Mouse (Mus musculus): ENCODE results near the gene Xntrpc. TPM values are rescaled to one million over a fixed set of nuclear protein-coding genes. Genes with fewer than 3 reads are reported as not detected.
A peak's percentile ranks its signal among the peaks of the same experiment; 100 is the strongest.
"Not testable (repeated sequence)": the region's sequence is repeated elsewhere in the genome, so short reads cannot be mapped to it uniquely, and the experiment has no call there.

Gene Xntrpc
- total RNA-seq (2021) = 1 to 10 TPM; 2.4 to 2.5 TPM
- long read RNA-seq, experiment 1, partial matches to known transcripts = 6 of 12 reads
- long read RNA-seq, experiment 1, other reads (novel, unspliced or antisense) = 6 of 12 reads
- long read RNA-seq, experiment 2, partial matches to known transcripts = 0 of 2 reads
- long read RNA-seq, experiment 2, other reads (novel, unspliced or antisense) = 2 of 2 reads

DNA sequence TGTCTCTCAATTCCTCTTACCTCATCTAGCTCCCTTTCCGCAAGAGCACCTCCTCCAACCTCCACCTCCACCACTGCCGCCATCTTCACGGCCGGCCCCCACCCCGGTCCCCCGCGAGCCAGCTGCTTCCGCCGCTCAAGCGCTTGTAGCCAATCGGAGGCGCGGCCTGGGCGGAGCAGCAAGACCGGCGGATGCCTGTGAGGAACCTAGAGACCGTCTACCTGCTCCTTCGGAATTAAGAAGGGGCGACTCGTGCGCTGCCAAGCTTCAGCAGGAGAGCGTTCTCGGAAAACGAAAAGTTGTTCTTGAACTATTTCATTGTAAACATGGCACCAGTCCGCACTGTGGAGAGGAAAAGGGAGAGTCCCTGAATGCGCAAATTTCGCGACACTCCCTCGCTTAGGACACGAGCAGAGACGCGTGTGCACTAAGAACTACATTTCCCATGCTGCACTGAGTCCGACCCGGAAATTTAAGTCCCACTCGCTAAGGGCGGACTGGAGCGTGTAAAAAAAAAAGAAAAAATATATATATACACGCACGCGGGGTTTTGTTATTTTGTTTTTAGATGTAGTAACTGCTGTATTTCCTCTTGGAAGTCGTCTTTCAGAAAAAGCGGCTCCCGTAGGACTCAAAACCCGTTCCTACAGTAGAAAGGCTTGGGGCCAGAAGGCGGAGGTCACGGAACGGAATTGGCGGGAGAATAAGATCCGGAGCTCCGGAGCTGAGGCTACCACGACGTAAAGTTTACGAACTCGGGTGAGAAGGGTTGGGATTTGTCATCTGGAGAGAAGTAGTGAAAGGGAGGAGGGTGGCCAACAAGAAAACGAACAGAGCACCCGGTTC is at the start of gene Xntrpc, which contains the start of the genes Rnf121 and Xndc1:
TSS of gene Xntrpc (plus strand) at position 668 of the 846 bp plus-strand sequence.
TSS of gene Rnf121 (minus strand) at position 424 of the 846 bp plus-strand sequence.
TSS of gene Xndc1 (plus strand) at position 466 of the 846 bp plus-strand sequence.
- peak; percentile 89 to 95 for DNase-seq (ENCODE audit: low spot score in 2 of 2)

DNA sequence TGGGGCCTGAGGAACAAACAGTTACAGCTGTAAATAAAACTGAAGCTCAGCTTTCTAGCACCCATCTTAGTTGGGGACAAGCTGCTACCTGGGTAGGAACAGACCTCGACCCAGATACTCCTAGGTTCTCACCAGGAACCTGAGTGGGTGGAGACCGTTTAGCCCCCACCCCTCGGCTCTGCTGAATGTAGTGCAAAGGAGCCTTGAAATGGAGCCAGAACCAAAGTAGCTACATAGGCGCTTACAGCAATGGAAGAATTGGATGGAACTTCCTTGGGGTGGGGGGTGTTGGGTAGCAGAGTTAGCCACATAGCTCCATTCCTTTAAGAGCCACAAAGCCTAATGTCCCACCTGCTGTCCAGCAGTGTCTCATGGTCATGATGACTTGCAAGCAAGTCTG is 48.6 kb upstream of the Xntrpc start:
- DNase-seq (ENCODE audit: low spot score in 2 of 2) = no peak

DNA sequence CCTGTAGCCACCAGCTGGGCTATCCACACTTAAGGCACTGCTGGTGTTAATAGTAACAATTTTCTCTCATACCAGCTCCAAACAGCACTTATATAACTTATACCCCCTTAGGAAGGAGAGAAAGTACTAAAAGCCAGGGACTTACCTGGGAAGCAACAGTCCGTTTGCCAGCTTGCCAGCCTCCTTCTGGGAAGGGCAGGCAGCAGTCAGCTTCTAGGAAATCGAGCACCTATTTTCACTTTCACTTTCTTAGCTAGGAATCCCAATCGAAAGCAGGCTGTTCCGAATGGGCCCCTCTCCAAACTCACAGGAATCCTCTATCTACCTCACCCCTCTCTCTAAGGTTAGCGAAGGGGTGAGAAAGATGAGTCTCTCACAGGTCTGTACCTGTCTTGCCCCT is 48.1 kb upstream of the Xntrpc start:
- no peak for DNase-seq (ENCODE audit: low spot score in 2 of 2)

DNA sequence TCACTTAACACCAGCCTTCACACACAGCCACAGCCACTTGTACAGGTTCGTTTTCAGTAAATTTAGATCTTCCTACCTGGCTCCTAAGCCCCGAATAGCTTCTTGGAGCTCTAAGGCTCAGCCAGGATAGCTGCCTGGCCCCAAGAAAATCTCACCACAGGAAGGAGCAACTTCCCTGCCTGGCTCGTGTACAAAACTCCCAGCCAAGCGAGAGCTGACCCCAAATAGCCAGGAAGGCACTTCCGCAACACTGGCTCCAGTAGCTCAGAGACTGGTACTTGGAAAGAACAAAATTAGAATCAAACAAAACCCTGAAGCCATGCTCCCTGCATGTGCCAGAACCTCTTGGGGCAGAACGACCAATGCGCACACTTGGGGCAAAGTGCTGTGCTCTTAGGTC is 47.5 kb upstream of the Xntrpc start:
- DNase-seq (ENCODE audit: low spot score in 2 of 2) = no peak

DNA sequence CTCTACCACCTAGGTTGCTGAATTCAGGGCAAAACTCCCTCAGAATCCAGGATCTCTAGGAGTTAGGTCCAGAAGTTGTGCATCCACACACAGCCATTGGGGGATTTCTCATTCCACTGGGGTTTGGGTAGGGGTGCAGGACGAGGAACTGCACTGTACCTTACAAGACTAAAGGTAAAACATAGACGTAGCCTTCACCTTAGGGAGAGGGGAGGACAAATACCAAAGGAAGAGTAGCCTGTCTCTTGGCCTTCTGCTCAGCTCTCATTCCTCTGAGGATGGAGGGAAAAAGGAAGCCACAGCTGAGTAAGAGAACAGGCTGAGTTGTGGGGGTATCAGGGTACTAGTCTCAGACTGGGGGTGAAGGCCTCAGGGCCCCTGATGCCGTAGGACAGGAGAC is 46.9 kb upstream of the Xntrpc start, which contains the start of gene Il18bp:
TSS of gene Il18bp (minus strand) at position 101 of the 400 bp plus-strand sequence.
- DNase-seq (ENCODE audit: low spot score in 2 of 2) = no peak

DNA sequence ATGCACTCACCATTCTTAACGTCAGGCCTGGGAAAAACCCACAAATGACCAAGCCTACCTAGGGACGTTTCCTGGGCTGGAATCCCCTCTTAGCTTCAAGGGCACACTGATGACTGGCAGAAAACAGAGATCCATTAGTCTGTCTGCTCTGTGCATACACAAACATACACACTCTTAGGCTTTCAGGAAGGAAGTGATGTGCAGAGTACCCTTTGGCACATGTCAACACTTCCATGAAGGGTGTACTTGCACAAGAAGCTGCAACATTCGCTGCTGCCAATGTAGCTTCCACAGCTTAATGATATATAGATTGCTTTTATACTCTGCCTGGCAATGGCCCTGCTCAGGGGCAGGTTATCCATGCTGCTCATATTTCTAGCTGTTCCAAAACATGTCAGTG is 46.2 kb upstream of the Xntrpc start:
- DNase-seq (ENCODE audit: low spot score in 2 of 2) = no peak

DNA sequence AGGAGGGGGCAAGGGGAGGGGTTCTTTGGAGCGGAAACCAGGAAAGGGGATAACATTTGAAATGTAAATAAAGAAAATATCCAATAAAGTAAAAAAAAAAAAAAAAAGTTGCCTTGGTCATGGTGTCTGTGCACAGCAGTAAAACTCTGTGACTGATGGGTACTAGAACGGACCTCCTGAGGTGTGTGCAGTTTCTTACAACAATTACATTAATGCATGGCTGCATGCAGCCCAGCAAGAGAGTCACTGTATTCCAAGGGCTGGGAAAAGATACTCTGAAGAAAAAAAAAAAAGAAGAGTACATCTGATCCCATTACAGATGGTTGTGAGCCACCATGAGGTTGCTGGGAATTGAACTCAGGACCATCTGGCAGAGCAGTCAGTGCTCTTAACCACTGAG is 44.6 kb upstream of the Xntrpc start:
- DNase-seq (ENCODE audit: low spot score in 2 of 2) = not testable (repeated sequence)

DNA sequence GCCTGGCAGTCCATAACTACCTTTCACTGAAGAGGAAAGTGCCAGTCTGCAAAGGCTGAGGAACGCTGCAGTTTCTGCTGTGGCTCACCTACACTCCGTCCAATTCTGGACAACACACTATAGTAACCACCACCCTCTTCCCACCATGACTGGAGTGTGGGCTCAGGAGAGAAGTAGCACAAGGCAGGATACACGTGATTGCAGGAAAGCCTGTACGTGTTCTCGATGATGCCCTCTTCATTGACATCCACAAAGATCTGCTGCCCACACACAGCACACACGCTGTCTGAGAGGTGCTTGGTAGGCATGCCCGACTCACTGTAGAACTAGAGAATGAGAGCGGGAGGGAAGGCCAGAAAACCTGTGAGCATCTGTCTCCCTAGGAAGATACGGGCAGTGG is 41.7 kb upstream of the Xntrpc start:
- DNase-seq (ENCODE audit: low spot score in 2 of 2) = peak in 1 of 2 experiments; percentile 54

DNA sequence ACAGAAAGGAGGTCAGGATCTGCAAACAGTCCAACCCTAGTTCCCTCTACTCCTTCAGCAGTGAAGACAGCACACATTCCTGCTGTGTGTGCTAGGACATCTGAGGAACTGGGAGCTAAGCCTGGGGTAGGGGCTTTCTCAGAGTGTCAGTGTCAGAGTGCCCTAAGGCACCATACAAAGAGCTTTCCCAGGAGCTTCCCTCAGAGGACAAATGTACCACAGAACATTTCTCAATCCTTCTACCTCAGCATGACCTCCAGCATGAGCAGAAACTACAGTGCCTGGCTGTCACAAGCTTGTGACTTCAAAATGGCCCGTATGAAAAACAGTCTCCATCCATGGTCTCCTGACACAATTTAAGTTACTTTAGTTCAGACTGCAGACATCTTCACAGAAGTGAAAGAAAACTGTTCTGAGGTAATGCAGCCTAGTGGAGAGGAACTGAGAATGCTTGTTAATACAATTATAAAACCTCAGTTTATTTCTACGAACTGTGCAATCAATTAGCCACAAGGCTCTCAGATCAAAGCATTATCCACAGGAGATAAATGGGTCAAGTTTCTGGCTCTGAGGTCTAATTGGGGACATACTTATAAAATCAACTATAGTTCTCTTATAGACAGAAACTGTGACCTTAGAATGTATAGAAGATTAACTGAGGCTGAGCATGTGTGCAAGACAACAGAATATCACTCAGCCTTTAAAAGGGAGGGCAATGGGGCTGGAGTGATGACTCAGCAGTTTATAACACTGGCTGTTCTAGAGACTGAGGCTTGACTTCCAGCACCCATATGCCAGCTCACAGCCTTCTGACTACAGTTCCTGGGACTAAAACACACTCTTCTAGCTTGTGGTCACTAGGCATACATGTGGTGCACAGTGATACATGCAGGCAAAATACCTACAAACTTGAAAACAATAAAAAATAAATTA is 40.1 kb upstream of the Xntrpc start:
- no peak for DNase-seq (ENCODE audit: low spot score in 2 of 2)

DNA sequence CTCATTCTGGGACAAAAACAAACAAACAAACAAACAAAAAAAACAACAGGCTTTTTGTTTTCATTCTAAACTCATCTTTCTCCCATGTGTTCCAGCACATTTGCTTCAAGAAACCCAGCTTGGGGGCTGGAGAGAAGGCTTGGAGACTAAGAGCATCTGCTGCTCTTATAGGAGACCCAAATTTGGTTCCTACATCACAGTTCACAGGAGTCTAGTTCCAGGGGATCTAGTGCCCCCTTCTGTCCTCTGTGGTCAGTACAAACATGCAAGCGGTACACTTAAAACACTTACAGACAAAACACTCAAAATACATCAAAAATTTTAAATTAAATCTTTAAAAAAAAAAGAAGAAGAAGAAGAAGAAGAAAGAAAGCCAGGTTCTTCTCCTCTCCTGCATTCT is 30.6 kb upstream of the Xntrpc start:
- DNase-seq (ENCODE audit: low spot score in 2 of 2) = no peak

DNA sequence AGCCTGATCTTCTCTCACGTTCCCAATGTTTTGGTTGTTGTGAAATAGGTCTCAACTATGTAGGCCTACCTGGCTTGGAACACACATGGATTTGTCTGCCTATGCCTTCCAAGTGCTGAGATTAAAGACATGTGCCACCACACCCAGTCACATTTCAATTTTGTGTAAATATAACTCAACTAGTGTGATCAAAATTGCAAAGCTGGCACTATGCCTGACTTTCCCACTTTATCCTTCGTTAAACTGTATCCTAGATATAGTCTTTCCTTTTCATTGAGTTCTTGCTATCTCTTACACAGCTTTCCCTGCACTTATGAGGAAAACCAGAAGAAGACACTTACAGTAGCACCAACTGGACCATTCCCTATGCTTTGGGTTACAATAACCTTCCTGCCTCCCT is 30.0 kb upstream of the Xntrpc start:
- no peak for DNase-seq (ENCODE audit: low spot score in 2 of 2)

DNA sequence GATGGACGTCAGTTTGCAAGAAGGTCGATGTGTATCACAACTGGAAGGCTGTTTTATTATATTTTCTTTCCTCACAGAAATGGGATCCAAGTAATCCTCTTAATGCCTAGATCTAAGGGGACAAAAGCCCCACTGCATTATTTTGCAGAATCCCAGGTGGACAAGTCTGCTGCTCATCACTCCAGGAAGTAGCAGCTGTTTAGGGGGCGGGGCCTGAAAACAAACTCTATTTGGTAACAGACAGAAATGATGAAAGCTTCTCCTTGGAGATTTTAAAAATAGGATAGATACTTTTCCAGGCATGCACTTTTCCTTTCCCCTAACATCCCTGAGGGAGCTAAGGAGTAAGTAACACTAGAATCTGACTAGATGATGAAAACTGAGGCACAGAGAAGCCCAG is 28.2 kb upstream of the Xntrpc start:
- DNase-seq (ENCODE audit: low spot score in 2 of 2) = no peak

DNA sequence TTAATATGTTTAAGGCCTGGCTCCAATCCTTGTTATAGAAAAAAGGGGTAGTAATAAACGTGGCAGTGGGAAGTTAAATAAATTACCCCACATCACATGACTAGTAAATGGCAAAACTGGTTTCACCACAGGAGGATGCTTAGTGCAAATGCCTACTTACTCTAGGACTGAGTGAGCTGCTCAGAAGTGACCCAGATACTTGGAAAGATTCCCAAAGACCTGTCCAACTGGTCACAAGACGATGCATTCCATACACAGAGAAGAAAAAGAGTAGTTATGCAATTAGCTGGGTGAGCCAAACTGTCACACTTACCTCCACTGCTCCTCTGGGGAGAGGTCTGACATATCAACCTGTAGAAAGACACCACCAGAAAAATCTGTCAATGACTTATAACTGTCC is 23.2 kb upstream of the Xntrpc start:
- no peak for DNase-seq (ENCODE audit: low spot score in 2 of 2)

DNA sequence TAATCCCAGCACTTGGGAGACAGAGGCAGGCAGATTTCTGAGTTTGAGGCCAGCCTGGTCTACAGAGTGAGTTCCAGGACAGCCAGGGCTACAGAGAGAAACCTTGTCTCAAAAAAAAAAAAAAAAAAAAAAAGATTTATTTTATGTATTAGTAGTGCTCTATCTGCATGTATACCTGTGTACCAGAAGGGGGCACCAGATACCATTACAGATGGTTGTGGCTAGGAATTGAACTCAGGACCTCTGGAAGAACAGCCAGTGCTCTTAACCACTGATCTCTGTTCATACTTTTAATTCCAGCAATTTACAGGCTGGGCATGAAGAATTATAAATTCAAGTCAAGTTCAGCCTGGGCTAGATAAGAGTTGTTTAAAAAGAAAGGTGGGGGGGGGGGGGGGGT is 17.0 kb upstream of the Xntrpc start:
- DNase-seq (ENCODE audit: low spot score in 2 of 2) = not testable (repeated sequence)

DNA sequence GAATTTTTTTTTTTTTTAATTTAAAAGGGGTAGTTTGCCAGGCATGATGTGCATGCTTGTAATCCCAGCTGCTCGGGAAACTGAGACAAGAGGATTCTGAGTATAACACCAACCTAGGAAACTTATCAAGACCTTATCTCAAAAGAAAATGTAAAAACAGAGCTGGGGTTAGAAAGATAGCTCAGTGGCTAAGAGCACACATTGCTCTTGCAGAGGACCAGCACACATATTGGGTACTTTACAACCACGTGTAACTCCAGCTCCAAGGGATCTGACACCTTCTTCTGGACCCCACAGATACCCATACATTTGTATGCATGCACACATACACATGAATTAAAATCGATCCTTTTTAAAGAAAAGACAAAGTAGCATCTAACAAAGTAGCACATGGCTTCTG is 4.2 kb upstream of the Xntrpc start:
- no peak for DNase-seq (ENCODE audit: low spot score in 2 of 2)

DNA sequence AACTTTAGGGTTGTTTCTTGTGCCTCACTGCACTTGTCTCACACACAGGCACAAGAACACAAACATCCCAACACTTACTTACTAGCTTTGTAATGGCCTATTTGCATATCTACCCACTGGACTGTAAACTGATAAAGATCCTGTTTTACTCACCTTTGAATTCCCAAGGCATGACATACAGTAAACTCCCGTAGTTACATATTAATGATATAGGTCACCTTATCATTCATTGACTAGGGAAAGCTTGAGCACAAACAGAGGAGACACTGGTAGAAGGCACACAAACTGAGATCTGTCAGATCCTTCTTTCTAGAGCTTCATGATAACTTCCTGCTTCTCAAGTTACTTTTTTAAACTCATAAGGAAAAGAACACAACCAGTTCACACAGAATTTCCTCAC is 3.3 kb upstream of the Xntrpc start:
- DNase-seq (ENCODE audit: low spot score in 2 of 2) = no peak

DNA sequence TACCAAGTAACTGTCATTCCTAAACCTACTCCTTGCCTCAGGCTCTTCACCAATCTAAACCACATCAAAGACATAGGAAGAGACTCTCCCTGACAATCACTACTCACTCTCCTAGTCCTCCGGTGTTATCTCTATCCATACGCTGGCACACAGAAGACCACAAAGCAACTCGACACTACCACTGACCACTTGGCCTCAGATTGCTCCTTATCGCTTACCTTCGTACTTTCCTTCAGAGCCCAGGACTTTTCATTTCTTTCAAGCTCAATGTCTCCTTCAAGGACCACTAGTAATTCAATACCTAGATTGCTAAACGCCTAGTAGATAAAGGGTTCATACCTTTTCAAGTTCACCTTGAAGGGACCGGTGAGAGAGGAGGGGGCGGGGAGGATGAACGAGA is 1.6 kb upstream of the Xntrpc start:
- no peak for DNase-seq (ENCODE audit: low spot score in 2 of 2)

DNA sequence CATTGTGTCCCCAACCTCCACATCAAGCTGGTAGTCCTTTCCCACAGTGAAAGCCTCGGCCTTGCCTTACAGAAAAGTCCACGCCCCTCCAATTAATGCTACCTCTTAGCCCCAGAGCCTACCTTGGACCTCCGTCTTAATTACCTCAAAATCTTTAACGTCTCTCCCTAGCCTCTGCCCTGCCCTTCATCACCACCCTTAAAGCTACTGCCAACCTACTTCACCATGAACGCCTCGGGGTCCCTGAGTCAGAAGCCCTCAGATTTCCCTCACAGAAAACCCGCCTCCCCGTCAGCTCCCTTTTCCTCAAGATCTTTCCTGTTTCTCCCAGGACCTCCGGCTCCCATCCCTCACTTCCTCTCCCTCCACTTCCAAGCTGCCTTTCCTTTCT is 863 bp upstream of the Xntrpc start:
- no peak for DNase-seq (ENCODE audit: low spot score in 2 of 2)

DNA sequence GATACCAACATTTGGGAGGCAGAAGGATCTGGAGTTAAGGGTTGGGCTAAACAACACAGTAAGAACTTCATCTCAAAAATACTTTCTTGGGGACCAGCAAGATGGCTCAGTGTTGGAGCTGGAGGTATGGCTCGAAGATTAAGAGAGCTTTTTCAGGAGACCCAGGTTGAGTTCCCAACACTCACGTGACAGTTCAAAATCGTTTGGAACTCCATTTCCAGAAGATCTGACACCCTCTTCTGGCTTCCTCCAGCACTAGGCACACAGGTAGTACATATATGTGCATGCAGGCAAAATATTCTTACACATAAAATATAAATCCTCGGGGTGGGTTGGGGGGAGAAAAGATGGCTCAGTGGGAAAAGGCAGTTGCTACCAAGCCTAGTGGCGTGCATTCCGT is 850 bp downstream of the Xntrpc start:
- no peak for DNase-seq (ENCODE audit: low spot score in 2 of 2)

DNA sequence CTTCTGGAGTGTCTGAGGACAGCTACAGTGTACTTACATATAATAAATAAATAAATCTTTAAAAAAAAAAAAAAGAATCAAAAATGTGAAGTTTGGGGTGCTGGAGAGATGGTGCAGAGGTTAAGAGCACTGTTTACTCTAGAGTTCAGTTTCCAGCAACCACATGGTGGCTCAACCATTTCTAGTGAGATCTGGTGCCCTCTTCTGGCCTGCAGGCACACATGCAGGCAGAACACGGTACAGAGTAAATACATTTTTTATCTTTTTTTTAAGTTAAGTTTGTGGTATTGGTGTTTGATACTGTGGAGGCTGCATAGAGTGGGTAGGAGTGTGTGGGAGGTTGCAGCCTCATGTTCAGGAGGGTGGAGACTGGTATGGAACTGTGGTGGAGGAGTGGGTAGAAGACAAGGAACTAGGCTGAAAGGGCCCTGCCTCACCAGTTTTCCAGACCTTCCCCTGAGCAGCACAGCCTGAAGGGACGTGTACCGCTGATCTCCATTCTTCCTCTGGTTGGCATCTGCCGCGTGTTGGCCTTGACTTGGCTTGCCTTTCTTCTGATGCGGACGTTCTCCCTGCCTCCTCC is 11.3 kb downstream of the Xntrpc start:
- DNase-seq (ENCODE audit: low spot score in 2 of 2) = peak; percentile 24 to 36

DNA sequence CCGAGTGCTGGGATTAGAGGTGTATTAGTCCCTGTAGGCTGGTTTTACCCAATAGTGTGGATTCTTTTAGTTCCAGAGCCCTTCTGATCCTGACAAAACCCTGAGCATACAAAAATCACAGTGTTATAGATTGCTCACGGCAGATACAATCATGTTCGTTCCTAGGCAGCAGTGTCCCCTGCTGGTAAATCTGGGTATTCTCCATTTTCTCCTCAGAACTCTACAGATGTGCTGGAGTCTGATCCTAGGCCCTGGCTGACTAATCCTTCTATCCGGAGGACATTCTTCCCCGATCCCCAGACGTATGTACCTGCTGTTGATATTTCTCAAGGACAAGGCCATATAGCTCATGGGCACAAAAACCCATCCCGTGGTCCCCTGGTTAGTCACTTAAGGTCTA is 13.0 kb downstream of the Xntrpc start:
- peak in 1 of 2 experiments; percentile 16 for DNase-seq (ENCODE audit: low spot score in 2 of 2)

Measured in left cerebral cortex, adult 18-20 months (tissue).